Mouse (Mus musculus): Measurements from ENCODE around the gene Ccdc136. TPM values are rescaled to one million over a fixed set of nuclear protein-coding genes. Genes with fewer than 3 reads are reported as not detected.

The Ccdc136 gene
- polyA plus RNA-seq, 1 experiment from 2014 or later, result 29.5 TPM

DNA sequence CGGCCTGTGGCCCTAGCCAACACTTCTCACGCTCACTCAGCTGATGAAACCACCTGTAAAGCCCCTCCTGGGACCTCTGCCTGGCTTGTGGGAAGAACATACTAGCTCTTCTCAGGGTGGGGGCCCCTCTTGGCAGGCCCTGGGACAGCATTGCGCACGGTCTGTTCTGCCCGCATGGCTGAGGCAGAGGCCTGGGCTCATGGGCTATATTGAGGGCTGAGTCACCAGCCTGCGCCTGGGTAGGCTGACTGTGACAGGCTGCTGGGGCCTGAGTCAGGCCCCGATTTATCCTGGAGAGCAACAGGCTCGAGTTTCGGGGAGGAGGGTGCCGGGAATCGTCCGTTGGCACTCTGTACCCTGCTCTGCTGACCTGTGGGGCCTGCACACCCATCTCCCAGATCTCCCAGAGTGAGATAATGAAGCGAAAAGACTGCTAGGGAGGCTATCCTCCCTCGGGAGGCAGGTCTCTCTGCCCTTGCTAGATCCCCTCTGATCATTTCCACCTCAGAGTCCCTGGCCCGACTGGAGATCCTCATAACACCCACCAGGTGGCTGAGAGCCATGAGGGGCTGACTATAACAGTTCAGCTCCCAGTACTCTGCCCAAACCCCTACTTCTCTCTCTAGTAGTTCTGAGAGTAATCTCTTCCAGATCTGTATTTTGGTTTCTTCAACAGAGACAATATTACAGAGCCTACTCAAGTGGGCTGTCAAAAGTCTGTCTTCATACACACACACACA, 34.7 kb downstream of the Ccdc136 start:
- WGBS, result 49% methylated on average over 15 of the region's 15 CpGs
- no peaks in the 10 kb centered on the region for H3K36me3 ChIP-seq (ENCODE audit: control insufficient read depth, insufficient read depth, low read length)

GRCm38 (mm10) chr6:29431473-29431872, 35.4 kb downstream of the Ccdc136 start:
- Histone ChIP-seq H3K4me2 (replicated peaks; ENCODE audit: low read depth, low read length) (no peak overlapping the region), H3K9ac (replicated peaks; ENCODE audit: low read depth, low read length) (no peak overlapping the region), H3K4me3 (ENCODE audit: low read depth, low read length) (no peak overlapping the region), H3K27ac (ENCODE audit: low read length) (no peak overlapping the region), H3K9me3 (ENCODE audit: control insufficient read depth, low read depth, low read length) (no peaks in the 10 kb centered on the region), H3K27me3 (ENCODE audit: control insufficient read depth, insufficient read depth, low read length) (peaks cover 3% of the 10 kb centered on the region; the same call in 1 of the 2 replicates), H3K4me1 (ENCODE audit: control insufficient read depth, insufficient read depth, low read length) (peaks cover 12% of the 10 kb centered on the region; the same call in 1 of the 2 replicates), H3K36me3 (ENCODE audit: control insufficient read depth, insufficient read depth, low read length) (no peaks in the 10 kb centered on the region)
- WGBS, result 22% methylated on average over 5 of the region's 5 CpGs
- no peak for ATAC-seq (ENCODE audit: insufficient number of reproducible peaks, insufficient read depth, low FRiP score, low read depth)

More for the DNA sequence above, 34.7 kb downstream of the Ccdc136 start:
- Histone ChIP-seq H3K4me1 (ENCODE audit: control insufficient read depth, insufficient read depth, low read length) (peaks cover 8% of the 10 kb centered on the region; the same call in 1 of the 2 replicates), H3K9me3 (ENCODE audit: control insufficient read depth, low read depth, low read length) (no peaks in the 10 kb centered on the region), H3K4me3 (ENCODE audit: low read depth, low read length) (no peak overlapping the region), H3K27me3 (ENCODE audit: control insufficient read depth, insufficient read depth, low read length) (peaks cover 3% of the 10 kb centered on the region; the same call in 1 of the 2 replicates), H3K4me2 (replicated peaks; ENCODE audit: low read depth, low read length) (no peak overlapping the region), H3K27ac (ENCODE audit: low read length) (no peak overlapping the region), H3K9ac (replicated peaks; ENCODE audit: low read depth, low read length) (no peak overlapping the region)
- ATAC-seq (ENCODE audit: insufficient number of reproducible peaks, insufficient read depth, low FRiP score, low read depth), result no peak

DNA sequence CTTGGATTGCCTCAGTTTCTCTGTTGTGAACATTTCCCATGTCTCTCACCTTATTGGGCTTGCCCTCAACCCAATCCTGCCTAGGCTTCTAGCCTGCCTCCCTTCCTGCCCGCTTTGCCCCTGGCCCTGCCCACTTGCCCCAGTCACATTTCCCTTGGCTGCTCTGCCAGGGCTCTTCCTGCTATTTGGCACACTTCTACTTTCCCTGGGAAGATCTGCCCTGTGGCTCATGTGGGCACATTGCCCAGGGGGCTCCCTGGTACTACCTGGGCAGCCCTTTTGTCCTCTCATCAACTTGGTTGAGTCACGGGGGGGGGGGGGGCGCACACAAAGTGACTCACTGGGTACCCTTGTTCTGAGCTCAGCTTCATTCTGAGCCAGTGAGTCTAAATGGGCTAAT, 36.0 kb downstream of the Ccdc136 start:
- no peak for ATAC-seq (ENCODE audit: insufficient number of reproducible peaks, insufficient read depth, low FRiP score, low read depth)
- H3K4me1 ChIP-seq (ENCODE audit: control insufficient read depth, insufficient read depth, low read length), result peaks cover 18% of the 10 kb centered on the region; the same call in 1 of the 2 replicates
- H3K27me3 ChIP-seq (ENCODE audit: control insufficient read depth, insufficient read depth, low read length), result peaks cover 3% of the 10 kb centered on the region; the same call in 1 of the 2 replicates
- WGBS, result 42% methylated on average over 3 of the region's 3 CpGs
- no peaks in the 10 kb centered on the region for H3K36me3 ChIP-seq (ENCODE audit: control insufficient read depth, insufficient read depth, low read length)
- H3K4me2 ChIP-seq (replicated peaks; ENCODE audit: low read depth, low read length), result no peak overlapping the region
- no peak overlapping the region for H3K4me3 ChIP-seq (ENCODE audit: low read depth, low read length)
- H3K9ac ChIP-seq (replicated peaks; ENCODE audit: low read depth, low read length), result no peak overlapping the region
- H3K27ac ChIP-seq (ENCODE audit: low read length), result no peak overlapping the region
- no peaks in the 10 kb centered on the region for H3K9me3 ChIP-seq (ENCODE audit: control insufficient read depth, low read depth, low read length)

GRCm38 (mm10) chr6:29432676-29433037, 36.5 kb downstream of the Ccdc136 start:
- no peak overlapping the region; the same call in 1 of the 2 replicates for H3K9ac ChIP-seq (replicated peaks; ENCODE audit: low read depth, low read length)
- H3K4me3 ChIP-seq (ENCODE audit: low read depth, low read length), result peak overlapping the region; percentile 73
- peak overlapping the region; percentile 75 for H3K4me2 ChIP-seq (replicated peaks; ENCODE audit: low read depth, low read length)
- ATAC-seq (ENCODE audit: insufficient number of reproducible peaks, insufficient read depth, low FRiP score, low read depth), result no peak
- H3K36me3 ChIP-seq (ENCODE audit: control insufficient read depth, insufficient read depth, low read length), result no peaks in the 10 kb centered on the region
- no peak overlapping the region; the same call in 1 of the 2 replicates for H3K27ac ChIP-seq (ENCODE audit: low read length)
- peaks cover 3% of the 10 kb centered on the region; the same call in 1 of the 2 replicates for H3K27me3 ChIP-seq (ENCODE audit: control insufficient read depth, insufficient read depth, low read length)
- H3K4me1 ChIP-seq (ENCODE audit: control insufficient read depth, insufficient read depth, low read length), result peaks cover 18% of the 10 kb centered on the region; the same call in 1 of the 2 replicates
- no peaks in the 10 kb centered on the region for H3K9me3 ChIP-seq (ENCODE audit: control insufficient read depth, low read depth, low read length)

GRCm38 (mm10) chr6:29433038-29433803, 37.1 kb downstream of the Ccdc136 start, which contains the start of gene Flnc:
TSS of gene Flnc (plus strand) at chr6:29433256.
- Histone ChIP-seq H3K27ac (ENCODE audit: low read length) (peak within 1 kb of the TSS; percentile 95), H3K9me3 (ENCODE audit: control insufficient read depth, low read depth, low read length) (no peaks in the 10 kb centered on the region), H3K36me3 (ENCODE audit: control insufficient read depth, insufficient read depth, low read length) (no peaks in the 10 kb centered on the region), H3K4me1 (ENCODE audit: control insufficient read depth, insufficient read depth, low read length) (peaks cover 18% of the 10 kb centered on the region; the same call in 1 of the 2 replicates), H3K27me3 (ENCODE audit: control insufficient read depth, insufficient read depth, low read length) (peaks cover 3% of the 10 kb centered on the region; the same call in 1 of the 2 replicates), H3K4me3 (ENCODE audit: low read depth, low read length) (peak within 1 kb of the TSS; percentile 73), H3K4me2 (replicated peaks; ENCODE audit: low read depth, low read length) (peak within 1 kb of the TSS; percentile 75), H3K9ac (replicated peaks; ENCODE audit: low read depth, low read length) (peak within 1 kb of the TSS; percentile 71)
- 1% methylated on average over 69 of the region's 77 CpGs for WGBS
- peak; percentile 40 for ATAC-seq (ENCODE audit: insufficient number of reproducible peaks, insufficient read depth, low FRiP score, low read depth)

DNA sequence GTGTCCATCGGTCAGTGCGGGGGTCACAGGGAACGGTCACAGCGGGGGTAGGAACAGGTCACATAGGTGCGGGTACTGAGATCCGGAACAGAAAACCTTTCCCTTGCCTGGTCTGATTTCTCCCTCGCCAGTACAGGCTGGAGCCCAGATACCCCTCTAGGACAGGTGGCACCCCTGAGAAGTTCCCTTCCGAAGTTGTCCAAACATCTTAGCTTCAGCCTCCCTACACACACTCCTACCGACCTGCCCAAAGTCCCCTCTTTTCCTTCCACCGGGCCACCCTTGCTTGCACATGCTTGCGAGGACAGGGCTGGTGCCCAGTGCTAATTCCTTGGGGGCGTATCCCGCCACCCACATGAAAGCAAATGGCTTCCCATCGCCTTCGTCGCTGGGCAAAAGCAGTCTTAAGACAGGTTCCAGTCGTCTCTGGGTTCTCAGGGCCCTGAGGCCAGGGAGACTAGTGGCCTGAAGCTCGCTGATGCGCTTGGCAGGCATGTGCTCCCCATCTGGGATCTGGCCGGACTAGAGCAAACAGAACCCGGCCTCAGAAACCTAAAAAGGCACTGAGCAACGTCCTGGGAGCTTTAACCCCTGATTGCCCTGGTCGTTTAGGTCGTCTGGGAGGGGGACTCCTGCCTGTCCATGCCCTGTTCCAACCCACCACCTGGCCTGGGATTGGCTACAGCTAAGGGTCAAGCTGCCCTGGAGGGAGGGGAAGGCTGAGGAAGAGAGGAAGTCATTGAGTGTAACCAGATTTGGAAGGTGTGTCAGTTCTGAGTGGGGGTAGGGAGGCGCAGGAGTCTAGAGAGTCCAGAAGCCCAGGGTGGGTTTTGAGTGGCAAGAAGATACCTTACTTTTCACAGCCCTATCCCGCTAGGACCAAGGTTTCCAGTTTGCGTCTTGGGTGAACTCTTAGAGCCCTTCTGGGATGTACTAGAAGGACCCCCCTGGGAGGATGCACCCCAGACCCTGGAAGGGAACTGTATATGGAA, 38.0 kb downstream of the Ccdc136 start:
- Histone ChIP-seq H3K27me3 (ENCODE audit: control insufficient read depth, insufficient read depth, low read length) (peaks cover 3% of the 10 kb centered on the region; the same call in 1 of the 2 replicates), H3K9me3 (ENCODE audit: control insufficient read depth, low read depth, low read length) (no peaks in the 10 kb centered on the region), H3K36me3 (ENCODE audit: control insufficient read depth, insufficient read depth, low read length) (peaks cover 7% of the 10 kb centered on the region; the same call in 1 of the 2 replicates), H3K27ac (ENCODE audit: low read length) (peak overlapping the region; percentile 95), H3K9ac (replicated peaks; ENCODE audit: low read depth, low read length) (peak overlapping the region; percentile 71), H3K4me3 (ENCODE audit: low read depth, low read length) (peak overlapping the region; percentile 73), H3K4me1 (ENCODE audit: control insufficient read depth, insufficient read depth, low read length) (peaks cover 18% of the 10 kb centered on the region; the same call in 1 of the 2 replicates), H3K4me2 (replicated peaks; ENCODE audit: low read depth, low read length) (peak overlapping the region; percentile 75)
- no peak for ATAC-seq (ENCODE audit: insufficient number of reproducible peaks, insufficient read depth, low FRiP score, low read depth)
- 4% methylated on average over 27 of the region's 27 CpGs for WGBS

DNA sequence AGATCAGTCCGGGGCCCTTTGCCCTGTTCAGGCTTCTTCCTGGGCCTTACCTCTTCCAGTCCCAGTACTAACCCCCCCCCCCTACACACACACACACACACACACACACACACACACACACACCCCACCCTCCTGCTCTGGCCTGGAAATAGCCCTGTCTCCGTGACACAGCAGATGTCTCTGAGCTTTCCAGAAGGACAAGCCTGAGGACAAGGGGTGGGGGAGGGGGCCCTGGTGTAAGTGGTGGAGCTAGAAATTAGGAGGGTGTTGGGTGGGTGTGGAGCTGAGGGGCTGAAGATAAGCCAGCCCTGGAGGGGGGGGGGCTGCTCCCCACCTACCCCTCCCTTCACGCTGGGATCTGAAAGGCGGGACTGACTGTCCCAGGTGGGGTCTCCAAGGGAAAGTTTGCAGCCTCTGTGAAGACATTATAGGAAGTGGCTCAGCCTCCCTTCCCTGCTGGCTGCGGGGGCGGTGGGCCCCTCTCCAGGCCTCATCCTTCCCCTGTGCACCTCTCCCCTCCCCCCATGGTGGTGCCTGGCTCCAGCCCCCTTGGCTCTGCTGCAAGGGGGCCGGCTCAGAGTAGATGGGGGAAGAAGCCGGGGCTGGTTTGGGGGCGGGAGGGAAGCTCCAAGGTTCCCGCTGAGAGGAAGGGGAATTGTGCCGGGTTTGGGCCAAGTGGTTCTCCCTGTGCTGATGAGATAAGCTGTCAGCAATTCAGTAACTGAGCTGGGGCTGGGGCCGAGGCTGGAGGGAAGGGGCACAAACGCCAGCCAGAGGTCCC, 39.0 kb downstream of the Ccdc136 start:
- peak; percentile 73 for ATAC-seq (ENCODE audit: insufficient number of reproducible peaks, insufficient read depth, low FRiP score, low read depth)
- H3K36me3 ChIP-seq (ENCODE audit: control insufficient read depth, insufficient read depth, low read length), result peaks cover 14% of the 10 kb centered on the region
- 4% methylated on average over 13 of the region's 13 CpGs for WGBS
- H3K9me3 ChIP-seq (ENCODE audit: control insufficient read depth, low read depth, low read length), result no peaks in the 10 kb centered on the region
- peaks cover 18% of the 10 kb centered on the region; the same call in 1 of the 2 replicates for H3K4me1 ChIP-seq (ENCODE audit: control insufficient read depth, insufficient read depth, low read length)
- peak overlapping the region; percentile 40; the same call in 1 of the 2 replicates for H3K9ac ChIP-seq (replicated peaks; ENCODE audit: low read depth, low read length)
- peaks cover 3% of the 10 kb centered on the region; the same call in 1 of the 2 replicates for H3K27me3 ChIP-seq (ENCODE audit: control insufficient read depth, insufficient read depth, low read length)
- peak overlapping the region; percentile 95 for H3K27ac ChIP-seq (ENCODE audit: low read length)
- H3K4me2 ChIP-seq (replicated peaks; ENCODE audit: low read depth, low read length), result peak overlapping the region; percentile 75
- H3K4me3 ChIP-seq (ENCODE audit: low read depth, low read length), result peak overlapping the region; percentile 73
